Mouse (Mus musculus) intestine, postnatal 0 days (tissue): ENCODE measurements around the gene Prr5l. TPM values are rescaled to one million over a fixed set of nuclear protein-coding genes. Genes with fewer than 3 reads are reported as not detected.

ENCODE experiments used
- ATAC-seq: fragments of 200-750 bp; cut with Nextera tagmentation; 2 replicates; pipeline ENCODE4 v1.8.0; 2017; ENCODE audit warnings: mild to moderate bottlenecking, moderate TSS enrichment, moderate library complexity
- H3K27ac ChIP-seq: fragments of 300-500 bp; sonication (generic); 2 replicates; pipeline ENCODE4 v1.5.1; 2014; ENCODE audit warnings: mild to moderate bottlenecking, low read depth, low read length, moderate library complexity
- H3K27me3 ChIP-seq: fragments of 300-500 bp; sonication (generic); replicated peaks from 2 replicates; pipeline ENCODE4 v1.6.1; 2014; ENCODE audit warnings: low read length, mixed read lengths; ENCODE audit not compliant: control insufficient read depth, insufficient read depth
- H3K36me3 ChIP-seq: fragments of 300-500 bp; sonication (generic); 2 replicates; pipeline ENCODE4 v1.6.1; 2014; ENCODE audit warnings: mild to moderate bottlenecking, moderate library complexity; ENCODE audit not compliant: control insufficient read depth, insufficient read depth
- H3K4me1 ChIP-seq: fragments of 300-500 bp; sonication (generic); replicated peaks from 2 replicates; pipeline ENCODE4 v1.6.1; 2014; ENCODE audit warnings: antibody characterized with exemption, low read length, mixed read lengths; ENCODE audit not compliant: control insufficient read depth, insufficient read depth
- H3K4me2 ChIP-seq: fragments of 300-500 bp; sonication (generic); replicated peaks from 2 replicates; pipeline ENCODE4 v1.6.1; 2014; ENCODE audit warnings: low read depth, mild to moderate bottlenecking, moderate library complexity
- H3K4me3 ChIP-seq: fragments of 300-500 bp; sonication (generic); 2 replicates; pipeline ENCODE4 v1.5.1; 2014; ENCODE audit warnings: low read depth, low read length
- H3K9ac ChIP-seq: fragments of 300-500 bp; sonication (generic); 2 replicates; pipeline ENCODE4 v1.6.1; 2014; ENCODE audit warnings: mild to moderate bottlenecking, low read depth, low read length
- H3K9me3 ChIP-seq: fragments of 300-500 bp; sonication (generic); 2 replicates; pipeline ENCODE4 v1.6.1; 2016; ENCODE audit warnings: mixed run types; ENCODE audit not compliant: control insufficient read depth
- CTCF ChIP-seq: sonication (generic); IDR thresholded peaks from 2 replicates; pipeline ENCODE4 v1.5.1; 2016; ENCODE audit warnings: low read depth, mild to moderate bottlenecking, control low read depth, antibody characterized with exemption, moderate library complexity
- WGBS: fragments of 180-500 bp; shearing (Covaris S2); extraction: QIAGEN DNeasy Blood & Tissue Kit; methylation state at CpG from one replicate; pipeline ENCODE4 v1.1.7; 2014; 5-methylcytosine and 5-hydroxymethylcytosine counted together
- polyA plus RNA-seq: library from polyadenylated mRNA; unstranded; fragments of >200 nt; fragmentation: Nextera tagmentation; extraction: Ambion mirVana; gene quantifications from 2 replicates; pipeline ENCODE4 v1.2.1, GENCODE M21; 2015

Gene Prr5l
- polyA plus RNA-seq, 1 experiment from 2014 or later: 36.4 TPM

- Histone ChIP-seq H3K4me1 (no peaks in the 10 kb centered on the region), H3K9ac (no peak overlapping the region), H3K4me3 (no peak overlapping the region), H3K27me3 (no peaks in the 10 kb centered on the region), H3K9me3 (no peaks in the 10 kb centered on the region), H3K4me2 (no peak overlapping the region), H3K27ac (no peak overlapping the region), H3K36me3 (peaks cover 29% of the 10 kb centered on the region)
- WGBS: 64% methylated on average over 1 of the region's 1 CpGs
- no peak for TF ChIP-seq CTCF
- no peak for ATAC-seq
Measured at GRCm38 (mm10) chr2:101729472-101729871, 153.4 kb downstream of the Prr5l start.

GRCm38 (mm10) chr2:101727787-101728186 lies 155.0 kb downstream of the Prr5l start:
- H3K36me3 ChIP-seq: peaks cover 23% of the 10 kb centered on the region
- no peak overlapping the region for H3K4me3 ChIP-seq
- H3K27ac ChIP-seq: no peak overlapping the region
- no peaks in the 10 kb centered on the region for H3K27me3 ChIP-seq
- no peaks in the 10 kb centered on the region for H3K9me3 ChIP-seq
- no peaks in the 10 kb centered on the region for H3K4me1 ChIP-seq
- ATAC-seq: no peak
- H3K4me2 ChIP-seq: no peak overlapping the region
- TF ChIP-seq CTCF: no peak
- H3K9ac ChIP-seq: no peak overlapping the region

GRCm38 (mm10) chr2:101723333-101723881 lies 159.4 kb downstream of the Prr5l start:
- no peaks in the 10 kb centered on the region for H3K9me3 ChIP-seq
- 81% methylated on average over 10 of the region's 10 CpGs for WGBS
- H3K4me2 ChIP-seq: no peak overlapping the region
- ATAC-seq: no peak
- H3K27ac ChIP-seq: no peak overlapping the region
- no peaks in the 10 kb centered on the region for H3K4me1 ChIP-seq
- TF ChIP-seq CTCF: no peak
- peaks cover 13% of the 10 kb centered on the region; the same call in 1 of the 2 replicates for H3K36me3 ChIP-seq
- no peak overlapping the region for H3K9ac ChIP-seq
- no peak overlapping the region for H3K4me3 ChIP-seq
- no peaks in the 10 kb centered on the region for H3K27me3 ChIP-seq

- no peak overlapping the region for H3K4me2 ChIP-seq
- WGBS: 69% methylated on average over 8 of the region's 8 CpGs
- no peaks in the 10 kb centered on the region for H3K4me1 ChIP-seq
- H3K9ac ChIP-seq: no peak overlapping the region
- H3K36me3 ChIP-seq: peaks cover 16% of the 10 kb centered on the region
- no peaks in the 10 kb centered on the region for H3K27me3 ChIP-seq
- H3K27ac ChIP-seq: no peak overlapping the region
- ATAC-seq: no peak
- H3K9me3 ChIP-seq: no peaks in the 10 kb centered on the region
- no peak overlapping the region for H3K4me3 ChIP-seq
- TF ChIP-seq CTCF: no peak
Measured at GRCm38 (mm10) chr2:101722370-101723332, 160.2 kb downstream of the Prr5l start.

GRCm38 (mm10) chr2:101721835-101722234 lies 161.0 kb downstream of the Prr5l start:
- no peak for ATAC-seq
- H3K9ac ChIP-seq: no peak overlapping the region
- 88% methylated on average over 4 of the region's 4 CpGs for WGBS
- no peak overlapping the region for H3K4me3 ChIP-seq
- no peaks in the 10 kb centered on the region for H3K27me3 ChIP-seq
- no peaks in the 10 kb centered on the region for H3K9me3 ChIP-seq
- no peaks in the 10 kb centered on the region for H3K4me1 ChIP-seq
- no peak overlapping the region for H3K27ac ChIP-seq
- H3K4me2 ChIP-seq: no peak overlapping the region
- no peak for TF ChIP-seq CTCF
- peaks cover 19% of the 10 kb centered on the region for H3K36me3 ChIP-seq

GRCm38 (mm10) chr2:101717162-101717561 lies 165.7 kb downstream of the Prr5l start:
- no peak for TF ChIP-seq CTCF
- no peaks in the 10 kb centered on the region for H3K9me3 ChIP-seq
- no peak overlapping the region for H3K9ac ChIP-seq
- no peak for ATAC-seq
- 96% methylated on average over 13 of the region's 13 CpGs for WGBS
- H3K4me1 ChIP-seq: no peaks in the 10 kb centered on the region
- H3K27ac ChIP-seq: no peak overlapping the region
- H3K27me3 ChIP-seq: no peaks in the 10 kb centered on the region
- no peak overlapping the region for H3K4me3 ChIP-seq
- peaks cover 21% of the 10 kb centered on the region for H3K36me3 ChIP-seq
- no peak overlapping the region for H3K4me2 ChIP-seq
